Mouse (Mus musculus) liver, adult (tissue): ENCODE measurements around the gene Duxbl3.
"Not testable (repeated sequence)": the region's sequence is repeated elsewhere in the genome, so short reads cannot be mapped to it uniquely, and the experiment has no call there.

ENCODE experiments used
- GATA4 ChIP-seq: IDR thresholded peaks from 2 replicates; pipeline ENCODE4 v1.6.1; 2014; ENCODE audit warnings: mild to moderate bottlenecking, low read length; ENCODE audit not compliant: insufficient replicate concordance

The Duxbl3 gene

GRCm38 (mm10) chr14:26257756-26258617 is at the start of gene Duxbl3:
Duxbl3 (plus strand) TSS chr14:26257962.
- not testable (repeated sequence) for TF ChIP-seq GATA4

GRCm38 (mm10) chr14:26293859-26294258 is 36.1 kb downstream of the Duxbl3 start:
- no peak for TF ChIP-seq GATA4

- TF ChIP-seq GATA4 = no peak
Measured at GRCm38 (mm10) chr14:26297055-26297454, 39.3 kb downstream of the Duxbl3 start.

GRCm38 (mm10) chr14:26297484-26297883 is 39.7 kb downstream of the Duxbl3 start:
- TF ChIP-seq GATA4 = no peak

- TF ChIP-seq GATA4 = no peak
Measured at GRCm38 (mm10) chr14:26303111-26303510, 45.3 kb downstream of the Duxbl3 start.

GRCm38 (mm10) chr14:26306032-26306431 is 48.3 kb downstream of the Duxbl3 start:
- TF ChIP-seq GATA4 = no peak

- no peak for TF ChIP-seq GATA4
Measured at GRCm38 (mm10) chr14:26308813-26309212, 51.1 kb downstream of the Duxbl3 start.

- no peak for TF ChIP-seq GATA4
Measured at GRCm38 (mm10) chr14:26309511-26309910, 51.7 kb downstream of the Duxbl3 start.

- TF ChIP-seq GATA4 = no peak
Measured at GRCm38 (mm10) chr14:26316246-26316730, 58.5 kb downstream of the Duxbl3 start.
